Mouse (Mus musculus) fat pad, adult 2 months (tissue): ENCODE data around the gene Slc4a11.

ENCODE experiments used
- DNase-seq: peaks from one replicate; pipeline ENCODE4 v3.0.0-alpha.2; 2011; ENCODE audit warnings: low read depth, low spot score; ENCODE audit errors: extremely low read depth

Slc4a11 gene

GRCm38 (mm10) chr2:130697153-130697810, at the start of gene Slc4a11:
Slc4a11 (minus strand) TSS chr2:130697519.
- DNase-seq = no peak

- no peak for DNase-seq
These were observed 46.3 kb upstream of the Slc4a11 start for GRCm38 (mm10) chr2:130743576-130743975.

GRCm38 (mm10) chr2:130740096-130740495, 42.8 kb upstream of the Slc4a11 start:
- no peak for DNase-seq

- no peak for DNase-seq
These were observed 40.7 kb upstream of the Slc4a11 start for GRCm38 (mm10) chr2:130738019-130738418.

- no peak for DNase-seq
These were observed 38.0 kb upstream of the Slc4a11 start for GRCm38 (mm10) chr2:130735281-130735680.

GRCm38 (mm10) chr2:130733444-130733843, 36.1 kb upstream of the Slc4a11 start:
- no peak for DNase-seq

- DNase-seq = no peak
These were observed 34.5 kb upstream of the Slc4a11 start for GRCm38 (mm10) chr2:130731855-130732254.

- no peak for DNase-seq
These were observed 33.4 kb upstream of the Slc4a11 start for GRCm38 (mm10) chr2:130730746-130731145.

GRCm38 (mm10) chr2:130728906-130729585, 31.7 kb upstream of the Slc4a11 start:
- no peak for DNase-seq

GRCm38 (mm10) chr2:130727752-130728151, 30.4 kb upstream of the Slc4a11 start:
- no peak for DNase-seq

- DNase-seq = peak; percentile 74
These were observed 27.1 kb upstream of the Slc4a11 start for GRCm38 (mm10) chr2:130724369-130724768.

- DNase-seq = no peak
These were observed 20.6 kb upstream of the Slc4a11 start for GRCm38 (mm10) chr2:130717951-130718350.

GRCm38 (mm10) chr2:130707057-130707456, 9.7 kb upstream of the Slc4a11 start:
- no peak for DNase-seq

GRCm38 (mm10) chr2:130706602-130707001, 9.3 kb upstream of the Slc4a11 start:
- no peak for DNase-seq

- DNase-seq = no peak
These were observed 7.9 kb upstream of the Slc4a11 start for GRCm38 (mm10) chr2:130705178-130705577.

GRCm38 (mm10) chr2:130704040-130705001, 7.0 kb upstream of the Slc4a11 start:
- no peak for DNase-seq

- no peak for DNase-seq
These were observed 525 bp upstream of the Slc4a11 start for GRCm38 (mm10) chr2:130697821-130698266.

- DNase-seq = no peak
These were observed 593 bp downstream of the Slc4a11 start for GRCm38 (mm10) chr2:130696700-130697152.

- no peak for DNase-seq
These were observed 3.8 kb downstream of the Slc4a11 start for GRCm38 (mm10) chr2:130693563-130693962.

GRCm38 (mm10) chr2:130689011-130689410, 8.3 kb downstream of the Slc4a11 start:
- DNase-seq = no peak

GRCm38 (mm10) chr2:130685426-130685825, 11.9 kb downstream of the Slc4a11 start:
- no peak for DNase-seq
